Mouse (Mus musculus): Measurements from ENCODE around the gene Hoxa13. TPM values are rescaled to one million over a fixed set of nuclear protein-coding genes. Genes with fewer than 3 reads are reported as not detected.

The Hoxa13 gene
- polyA plus RNA-seq, 1 experiment from 2014 or later: not detected

- Histone ChIP-seq H3K4me3 (no peak overlapping the region), H3K36me3 (no peaks in the 10 kb centered on the region), H3K27ac (replicated peaks) (no peak overlapping the region), H3K4me2 (replicated peaks) (no peak overlapping the region), H3K4me1 (no peaks in the 10 kb centered on the region), H3K9ac (replicated peaks) (no peak overlapping the region), H3K9me3 (no peaks in the 10 kb centered on the region), H3K27me3 (peaks cover 76% of the 10 kb centered on the region)
- no peak for ATAC-seq (ENCODE audit: low FRiP score, low read depth)
- WGBS: 84% methylated on average over 5 of the region's 5 CpGs
Observed at GRCm38 (mm10) chr6:52283896-52284295, 23.2 kb upstream of the Hoxa13 start.

- no peak overlapping the region for H3K27ac ChIP-seq (replicated peaks)
- no peak overlapping the region for H3K4me3 ChIP-seq
- H3K9me3 ChIP-seq: no peaks in the 10 kb centered on the region
- H3K27me3 ChIP-seq: peaks cover 83% of the 10 kb centered on the region
- no peak for ATAC-seq (ENCODE audit: low FRiP score, low read depth)
- H3K4me2 ChIP-seq (replicated peaks): no peak overlapping the region
- 70% methylated on average over 12 of the region's 12 CpGs for WGBS
- no peaks in the 10 kb centered on the region for H3K4me1 ChIP-seq
- H3K36me3 ChIP-seq: no peaks in the 10 kb centered on the region
- H3K9ac ChIP-seq (replicated peaks): no peak overlapping the region
Observed at GRCm38 (mm10) chr6:52281084-52281483, 20.4 kb upstream of the Hoxa13 start.

GRCm38 (mm10) chr6:52276920-52277319 is 16.2 kb upstream of the Hoxa13 start:
- no peak overlapping the region for H3K4me2 ChIP-seq (replicated peaks)
- H3K27ac ChIP-seq (replicated peaks): no peak overlapping the region
- H3K4me1 ChIP-seq: no peaks in the 10 kb centered on the region
- H3K4me3 ChIP-seq: no peak overlapping the region
- no peak for ATAC-seq (ENCODE audit: low FRiP score, low read depth)
- no peaks in the 10 kb centered on the region for H3K9me3 ChIP-seq
- H3K36me3 ChIP-seq: no peaks in the 10 kb centered on the region
- WGBS: 7% methylated on average over 5 of the region's 5 CpGs
- H3K9ac ChIP-seq (replicated peaks): no peak overlapping the region
- peaks cover 93% of the 10 kb centered on the region for H3K27me3 ChIP-seq

DNA sequence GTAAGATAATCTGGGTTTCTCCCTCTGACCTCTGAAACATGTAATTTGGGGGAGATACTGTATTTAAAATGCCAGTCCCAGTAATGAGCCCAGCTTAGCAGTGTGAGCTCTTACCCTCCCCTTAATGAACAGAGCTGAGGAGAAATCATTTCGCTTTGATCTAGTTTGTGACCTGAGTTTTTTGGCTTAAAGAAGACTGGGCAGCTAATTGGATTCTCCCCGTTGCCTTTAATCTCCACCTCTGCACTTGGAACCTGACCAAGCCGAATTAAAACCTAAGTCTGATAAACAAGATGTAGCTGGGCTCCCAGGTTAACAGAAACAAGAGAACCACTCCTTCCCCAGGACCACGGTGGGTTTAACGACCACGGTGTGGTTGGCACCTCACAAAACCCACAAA is 15.7 kb upstream of the Hoxa13 start:
- no peaks in the 10 kb centered on the region for H3K9me3 ChIP-seq
- H3K27me3 ChIP-seq: peaks cover 93% of the 10 kb centered on the region
- no peak for ATAC-seq (ENCODE audit: low FRiP score, low read depth)
- no peak overlapping the region for H3K9ac ChIP-seq (replicated peaks)
- H3K27ac ChIP-seq (replicated peaks): no peak overlapping the region
- no peaks in the 10 kb centered on the region for H3K36me3 ChIP-seq
- WGBS: under 1% methylated on average over 6 of the region's 6 CpGs
- H3K4me1 ChIP-seq: no peaks in the 10 kb centered on the region
- H3K4me3 ChIP-seq: no peak overlapping the region
- H3K4me2 ChIP-seq (replicated peaks): no peak overlapping the region

GRCm38 (mm10) chr6:52275563-52276280 is 15.0 kb upstream of the Hoxa13 start:
- 5% methylated on average over 8 of the region's 8 CpGs for WGBS
- no peaks in the 10 kb centered on the region for H3K36me3 ChIP-seq
- ATAC-seq (ENCODE audit: low FRiP score, low read depth): no peak

DNA sequence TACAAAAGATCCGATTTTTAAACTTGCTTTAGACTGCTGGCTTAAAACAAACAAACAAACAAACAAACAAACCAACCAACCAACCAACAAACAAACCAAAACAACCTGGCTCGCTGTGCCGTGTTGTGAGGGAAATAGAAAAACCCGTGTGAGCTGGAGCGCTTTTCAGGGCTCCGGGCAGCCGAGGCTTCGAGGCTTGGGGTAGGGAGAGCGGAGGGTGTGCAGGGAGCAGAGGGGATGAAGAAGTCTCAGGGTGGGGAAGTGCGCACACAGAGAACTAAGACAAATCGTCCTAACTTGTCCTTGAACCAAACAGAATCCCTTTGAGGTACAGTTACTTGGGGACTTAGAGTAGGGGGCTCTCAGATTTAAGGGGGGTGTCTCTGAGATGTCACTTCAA is 13.9 kb upstream of the Hoxa13 start:
- under 1% methylated on average over 11 of the region's 11 CpGs for WGBS
- no peaks in the 10 kb centered on the region for H3K4me1 ChIP-seq
- H3K27me3 ChIP-seq: peaks cover 96% of the 10 kb centered on the region
- H3K9ac ChIP-seq (replicated peaks): no peak overlapping the region
- no peak overlapping the region for H3K4me2 ChIP-seq (replicated peaks)
- no peak overlapping the region for H3K27ac ChIP-seq (replicated peaks)
- ATAC-seq (ENCODE audit: low FRiP score, low read depth): no peak
- H3K4me3 ChIP-seq: no peak overlapping the region
- no peaks in the 10 kb centered on the region for H3K36me3 ChIP-seq
- H3K9me3 ChIP-seq: no peaks in the 10 kb centered on the region

More at GRCm38 (mm10) chr6:52275563-52276280, 15.0 kb upstream of the Hoxa13 start:
- Histone ChIP-seq H3K9me3 (no peaks in the 10 kb centered on the region), H3K27me3 (peaks cover 93% of the 10 kb centered on the region), H3K4me2 (replicated peaks) (no peak overlapping the region), H3K27ac (replicated peaks) (no peak overlapping the region), H3K4me3 (no peak overlapping the region), H3K9ac (replicated peaks) (no peak overlapping the region), H3K4me1 (no peaks in the 10 kb centered on the region)

DNA sequence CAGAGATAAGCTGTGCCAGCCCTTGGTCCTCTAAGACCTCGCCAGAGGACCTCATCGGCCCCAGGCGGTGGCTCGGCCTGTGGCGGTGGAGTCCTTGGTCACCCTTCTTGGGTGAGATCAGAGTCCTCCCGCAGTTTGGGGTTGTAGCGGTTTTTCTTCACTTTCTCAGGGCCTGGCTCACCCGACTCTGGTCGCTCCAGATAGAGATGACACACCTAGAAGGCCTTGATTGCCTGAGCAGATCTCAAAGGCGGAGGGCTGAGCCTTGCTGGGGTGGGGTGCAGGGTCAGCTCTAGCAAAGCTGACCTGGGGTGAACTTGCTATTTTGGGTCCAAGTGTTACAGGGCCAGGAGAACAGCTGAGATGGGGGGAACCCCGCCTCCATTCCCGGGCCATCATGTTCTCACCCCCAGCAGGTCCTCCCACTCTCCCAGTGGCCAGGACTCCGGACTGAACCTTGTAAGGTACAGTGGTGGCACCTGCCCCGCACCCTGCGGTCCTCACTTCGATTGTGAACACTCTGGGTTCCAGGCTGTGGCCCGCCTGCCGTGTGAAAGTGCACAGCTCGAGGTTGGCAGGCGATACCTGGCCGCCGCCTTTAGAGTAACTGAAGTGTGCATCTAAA is 13.1 kb upstream of the Hoxa13 start:
- Histone ChIP-seq H3K27ac (replicated peaks) (no peak overlapping the region), H3K36me3 (no peaks in the 10 kb centered on the region), H3K9me3 (no peaks in the 10 kb centered on the region), H3K4me3 (no peak overlapping the region), H3K4me2 (replicated peaks) (no peak overlapping the region), H3K4me1 (no peaks in the 10 kb centered on the region), H3K27me3 (peaks cover 98% of the 10 kb centered on the region), H3K9ac (replicated peaks) (no peak overlapping the region)
- ATAC-seq (ENCODE audit: low FRiP score, low read depth): no peak
- WGBS: 0% methylated on average over 22 of the region's 22 CpGs

GRCm38 (mm10) chr6:52272766-52273655 is 12.3 kb upstream of the Hoxa13 start:
- Histone ChIP-seq H3K4me3 (no peak overlapping the region), H3K9ac (replicated peaks) (no peak overlapping the region), H3K27me3 (peaks cover 98% of the 10 kb centered on the region), H3K36me3 (no peaks in the 10 kb centered on the region), H3K9me3 (no peaks in the 10 kb centered on the region), H3K27ac (replicated peaks) (no peak overlapping the region), H3K4me1 (no peaks in the 10 kb centered on the region), H3K4me2 (replicated peaks) (no peak overlapping the region)
- no peak for ATAC-seq (ENCODE audit: low FRiP score, low read depth)
- WGBS: 2% methylated on average over 22 of the region's 22 CpGs

DNA sequence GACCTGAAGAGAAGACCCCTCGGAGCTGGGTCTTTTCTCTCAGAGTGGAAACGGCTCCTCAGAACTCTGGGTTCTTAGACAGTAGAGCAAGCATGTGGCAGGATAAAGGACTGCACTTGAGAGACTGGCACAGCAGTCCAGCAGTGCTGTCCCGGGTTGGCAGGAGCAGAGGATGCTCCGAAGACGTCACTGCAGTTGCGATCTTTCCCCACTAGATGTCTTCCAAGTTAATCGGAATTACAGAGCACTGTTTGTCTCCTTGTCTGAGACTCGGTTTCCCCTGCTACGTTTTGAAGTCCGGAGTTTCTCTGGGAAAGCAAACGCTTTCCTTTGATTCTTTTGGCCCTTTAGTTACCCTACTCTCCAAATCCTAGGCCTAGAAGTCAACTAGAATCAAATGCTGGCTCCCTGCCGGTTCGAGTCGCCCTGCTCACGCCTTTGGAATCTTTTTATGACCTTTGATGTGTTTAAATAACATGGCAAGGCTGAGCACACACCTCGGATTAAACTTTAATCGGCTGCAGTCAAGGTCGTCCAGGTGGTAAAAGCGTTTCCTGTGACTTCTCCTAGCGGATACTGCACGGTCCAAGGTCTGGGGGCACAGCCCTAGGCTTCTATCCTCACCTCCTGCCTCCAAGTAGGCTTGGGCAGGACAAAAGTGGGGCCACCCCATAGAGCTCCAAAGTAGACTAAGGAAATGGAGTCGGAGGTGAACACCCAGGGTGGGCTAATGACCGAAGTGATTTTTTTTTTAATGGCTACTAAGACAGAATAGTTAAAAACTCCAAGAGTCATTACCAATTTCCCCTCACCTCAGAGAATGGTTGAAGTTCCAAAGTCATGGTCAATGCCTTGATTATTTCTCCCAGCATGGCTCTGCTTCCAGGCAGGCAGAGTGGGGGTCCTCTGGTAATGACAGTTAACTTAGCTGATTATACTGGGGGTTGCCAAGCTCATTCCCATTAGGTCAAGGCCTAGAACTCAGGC is 10.1 kb upstream of the Hoxa13 start:
- no peak overlapping the region for H3K4me3 ChIP-seq
- no peaks in the 10 kb centered on the region for H3K4me1 ChIP-seq
- H3K36me3 ChIP-seq: no peaks in the 10 kb centered on the region
- 0 out of 2 replicates have a peak, but pooled peaks have one; percentile 19 for ATAC-seq (ENCODE audit: low FRiP score, low read depth)
- no peak overlapping the region for H3K4me2 ChIP-seq (replicated peaks)
- peaks cover 96% of the 10 kb centered on the region for H3K27me3 ChIP-seq
- no peaks in the 10 kb centered on the region for H3K9me3 ChIP-seq
- 4% methylated on average over 23 of the region's 23 CpGs for WGBS
- no peak overlapping the region for H3K27ac ChIP-seq (replicated peaks)
- no peak overlapping the region for H3K9ac ChIP-seq (replicated peaks)

DNA sequence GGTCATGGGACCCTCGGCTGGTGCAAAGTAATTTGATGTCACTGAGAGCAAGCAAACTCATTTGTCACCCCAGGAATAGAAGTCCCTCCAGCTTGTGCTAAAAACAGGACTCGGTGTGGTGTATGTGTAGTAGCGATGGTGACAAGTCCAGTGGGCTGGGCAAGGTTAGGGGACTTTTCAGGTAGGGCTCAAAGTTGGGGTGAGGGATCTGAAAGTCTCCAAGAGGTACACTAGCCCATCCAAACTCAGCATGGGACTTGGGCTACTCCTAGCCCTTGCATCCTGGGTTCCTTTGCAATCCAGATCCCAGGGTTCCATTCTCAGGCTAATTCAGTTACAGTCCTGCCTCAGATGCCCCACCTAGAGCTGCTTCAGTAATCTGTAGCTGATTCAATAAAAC is 8.1 kb upstream of the Hoxa13 start:
- H3K4me1 ChIP-seq: no peaks in the 10 kb centered on the region

DNA sequence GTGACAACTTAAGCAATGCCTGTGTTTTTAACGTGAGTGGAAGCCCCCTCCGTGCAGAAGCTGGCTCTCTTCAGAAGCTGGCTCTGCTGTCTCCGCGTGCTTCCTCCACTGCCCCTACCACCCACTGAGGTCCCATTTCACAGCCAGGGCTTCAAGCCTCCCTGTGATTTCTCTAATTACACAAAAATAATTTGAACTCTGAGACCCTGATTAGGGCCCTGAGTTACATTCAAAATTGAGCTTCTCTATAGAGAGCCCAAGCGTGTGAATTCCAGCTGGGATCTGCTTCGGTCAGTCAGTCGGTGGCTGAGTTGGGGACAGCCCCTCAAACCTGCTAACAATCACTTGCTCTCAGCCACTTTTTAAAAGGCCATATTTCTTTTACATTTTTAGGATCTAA is 7.7 kb upstream of the Hoxa13 start:
- peaks cover 96% of the 10 kb centered on the region for H3K27me3 ChIP-seq
- no peaks in the 10 kb centered on the region for H3K9me3 ChIP-seq
- no peak for ATAC-seq (ENCODE audit: low FRiP score, low read depth)
- WGBS: 1% methylated on average over 7 of the region's 7 CpGs
- no peaks in the 10 kb centered on the region for H3K36me3 ChIP-seq
- no peak overlapping the region for H3K4me2 ChIP-seq (replicated peaks)
- H3K4me1 ChIP-seq: no peaks in the 10 kb centered on the region
- no peak overlapping the region for H3K4me3 ChIP-seq
- no peak overlapping the region for H3K27ac ChIP-seq (replicated peaks)
- no peak overlapping the region for H3K9ac ChIP-seq (replicated peaks)

More for the DNA sequence above, 8.1 kb upstream of the Hoxa13 start:
- peaks cover 96% of the 10 kb centered on the region for H3K27me3 ChIP-seq
- H3K4me3 ChIP-seq: no peak overlapping the region
- no peaks in the 10 kb centered on the region for H3K36me3 ChIP-seq
- WGBS: 2% methylated on average over 3 of the region's 3 CpGs
- no peak overlapping the region for H3K9ac ChIP-seq (replicated peaks)
- ATAC-seq (ENCODE audit: low FRiP score, low read depth): no peak
- H3K27ac ChIP-seq (replicated peaks): no peak overlapping the region
- H3K4me2 ChIP-seq (replicated peaks): no peak overlapping the region
- no peaks in the 10 kb centered on the region for H3K9me3 ChIP-seq

Measured in midbrain, embryonic 12.5 days (tissue).